Mouse (Mus musculus): ENCODE data around the gene Agtr1a. TPM values are rescaled to one million over a fixed set of nuclear protein-coding genes. Genes with fewer than 3 reads are reported as not detected.

The Agtr1a gene
- 1 to 10 TPM; 1.9 to 2.0 TPM for total RNA-seq (2021)

DNA sequence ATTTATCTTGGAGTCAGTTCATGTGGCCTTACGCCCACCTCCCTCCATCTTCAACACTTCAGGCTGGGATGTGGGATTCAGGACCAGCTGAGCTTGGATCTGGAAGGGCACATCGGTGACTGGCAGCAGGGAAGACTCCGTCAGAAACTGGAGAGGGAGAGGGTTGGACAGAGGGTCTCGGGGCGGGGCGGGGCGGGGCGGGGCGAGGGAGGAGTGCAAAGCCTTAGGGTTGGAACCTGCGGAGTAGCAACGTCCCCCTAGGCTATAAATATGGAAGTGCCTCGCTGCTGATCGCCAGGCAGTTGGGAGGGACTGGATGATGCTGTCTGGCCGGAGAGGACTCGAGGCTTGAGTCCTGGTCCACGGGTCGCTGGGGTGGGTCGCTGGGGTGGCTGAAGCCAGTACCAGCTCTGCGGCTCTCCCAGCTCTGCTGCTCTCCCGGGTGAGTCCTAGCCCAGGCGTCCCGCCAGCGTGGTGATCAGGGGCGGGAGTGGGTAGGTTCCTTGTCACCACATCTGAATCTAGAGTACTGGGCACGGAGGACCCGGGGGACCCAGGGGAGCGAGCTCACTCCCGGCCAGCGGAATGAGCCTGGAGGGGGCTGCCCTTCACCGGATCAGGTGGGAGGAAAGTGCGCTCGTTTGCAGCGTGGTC, at the start of gene Agtr1a:
TSS of gene Agtr1a (plus strand) at position 294 of the 654 bp plus-strand sequence.
- DNase-seq (ENCODE audit: extremely low spot score in 1 of 2, low spot score in 1 of 2), result peak; percentile 20 to 22

DNA sequence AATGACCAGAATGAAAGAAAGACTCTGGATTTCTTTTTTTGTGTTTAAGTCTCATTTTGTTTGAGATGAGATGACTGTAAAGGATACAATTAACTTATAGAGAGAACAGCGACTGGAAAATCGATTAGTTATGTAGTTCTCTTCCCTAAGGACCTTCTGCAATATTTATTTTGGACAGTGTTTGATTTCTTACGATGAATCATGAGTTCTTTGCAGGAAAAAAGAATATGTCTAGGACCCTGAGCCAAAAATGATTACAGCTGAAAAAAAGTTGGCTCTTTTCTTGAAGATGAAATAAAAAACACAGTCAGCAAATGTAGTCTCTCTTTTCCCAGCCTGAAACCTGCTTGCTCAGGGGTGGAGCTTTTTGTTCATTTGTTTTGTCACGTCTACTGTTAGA, 26.0 kb upstream of the Agtr1a start:
- no peak for DNase-seq (ENCODE audit: extremely low spot score in 1 of 2, low spot score in 1 of 2)

DNA sequence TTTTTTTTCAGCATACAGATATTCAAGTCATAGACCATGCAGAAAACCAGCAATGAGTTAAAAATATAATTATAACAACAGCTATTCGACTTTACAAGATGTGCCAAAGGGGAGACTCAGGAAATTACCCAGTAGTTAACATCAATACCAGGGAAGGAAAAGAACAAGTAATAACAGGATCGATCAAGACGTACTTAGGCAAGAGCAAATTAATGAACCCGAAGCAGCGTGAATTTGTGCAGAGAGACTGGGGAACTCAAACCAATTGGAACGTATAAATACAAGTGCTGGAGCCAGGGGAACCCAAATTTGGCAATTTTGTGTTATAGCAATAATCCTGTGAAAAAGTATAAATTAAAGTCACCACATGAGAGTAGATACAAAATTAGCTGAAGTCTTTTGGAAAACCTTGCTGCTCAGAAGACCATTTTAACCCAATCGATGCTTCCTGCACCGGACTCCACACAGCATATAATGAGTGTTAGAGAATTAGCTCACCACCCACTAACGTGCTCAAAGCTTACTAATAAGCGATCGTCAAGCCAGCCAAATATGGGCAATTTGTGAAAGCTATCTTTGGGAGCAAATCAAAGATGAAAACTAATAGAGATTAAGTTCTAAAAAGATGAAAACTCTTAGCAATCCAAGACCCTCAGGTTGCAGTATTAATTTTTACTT, 11.4 kb upstream of the Agtr1a start:
- DNase-seq (ENCODE audit: extremely low spot score in 1 of 2, low spot score in 1 of 2), result no peak

DNA sequence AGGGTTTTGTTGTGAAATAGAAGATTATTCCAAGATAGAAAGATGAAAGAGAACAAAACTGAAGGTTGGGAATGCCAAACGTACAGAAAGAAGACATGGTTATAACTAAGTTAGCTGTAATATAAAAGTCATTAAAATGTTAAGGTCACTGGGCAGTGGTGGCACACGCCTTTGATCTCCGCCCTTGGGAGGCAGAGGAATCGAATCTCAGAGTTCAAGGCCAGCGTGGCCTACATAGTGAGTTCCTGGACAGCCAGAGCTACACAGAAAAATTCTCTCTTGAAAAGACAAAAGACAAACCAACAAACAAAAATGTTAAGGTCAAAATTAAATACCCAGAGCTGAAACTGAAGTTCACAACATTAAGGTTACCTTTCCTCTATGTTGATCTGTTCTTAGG, 5.2 kb upstream of the Agtr1a start:
- DNase-seq (ENCODE audit: extremely low spot score in 1 of 2, low spot score in 1 of 2), result no peak

DNA sequence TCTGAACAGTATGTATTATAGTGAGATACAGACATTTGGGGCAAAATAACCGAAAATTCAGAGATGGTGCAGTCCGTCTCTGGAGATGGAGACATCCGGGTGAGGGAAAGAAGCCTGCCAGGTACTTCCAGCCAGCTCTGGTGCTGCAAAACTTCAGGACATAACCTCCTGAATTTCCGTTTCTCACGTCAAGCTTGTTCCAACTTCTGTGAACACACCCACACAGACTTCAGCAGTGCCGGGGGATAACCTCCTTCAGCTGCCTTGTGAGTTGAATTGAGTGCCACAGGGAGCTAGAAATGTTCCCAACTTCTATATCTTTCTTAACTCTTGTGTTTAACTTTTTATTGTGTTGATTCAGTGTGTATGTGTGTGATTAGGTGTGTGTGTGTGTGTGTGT, 4.4 kb upstream of the Agtr1a start:
- DNase-seq (ENCODE audit: extremely low spot score in 1 of 2, low spot score in 1 of 2), result no peak

DNA sequence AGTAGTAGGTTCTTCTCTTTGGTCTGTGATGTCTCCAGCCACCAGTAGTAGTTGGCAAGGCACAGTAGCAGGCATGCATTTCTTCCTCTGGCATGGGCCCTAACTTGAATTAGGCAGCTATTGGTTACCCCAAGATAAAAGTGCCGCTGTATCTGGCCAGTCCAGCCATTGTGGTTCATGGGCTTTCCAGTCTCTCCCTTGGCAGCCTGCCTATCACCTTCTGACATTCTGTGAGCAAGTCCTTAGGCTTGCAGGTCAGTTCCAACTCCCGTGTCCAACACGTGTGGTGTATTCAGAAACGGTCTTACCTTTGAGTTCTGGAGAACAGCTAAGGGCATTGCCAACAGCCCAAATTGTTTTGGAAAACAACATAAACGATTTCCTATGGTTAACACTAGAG, 3.7 kb upstream of the Agtr1a start:
- no peak for DNase-seq (ENCODE audit: extremely low spot score in 1 of 2, low spot score in 1 of 2)

DNA sequence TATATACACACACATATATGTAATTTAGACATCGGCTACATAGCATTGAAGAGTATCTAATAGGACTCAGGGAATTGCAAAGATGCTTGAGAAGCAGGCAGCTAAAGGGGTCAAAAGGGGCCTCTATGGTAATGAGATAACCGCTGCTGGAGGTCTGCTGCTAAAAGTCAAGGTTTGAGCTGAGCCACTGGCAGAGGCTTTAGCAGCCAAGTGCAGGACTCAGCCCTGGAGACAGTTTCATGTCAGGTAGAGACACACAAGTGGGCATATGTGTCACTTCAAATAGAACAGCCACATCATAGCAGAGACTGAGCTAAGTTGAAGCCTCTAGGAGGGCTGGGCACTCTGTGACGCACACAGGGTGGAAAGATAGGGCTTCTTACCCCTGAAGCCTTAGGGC, 1.6 kb upstream of the Agtr1a start:
- DNase-seq (ENCODE audit: extremely low spot score in 1 of 2, low spot score in 1 of 2), result no peak

DNA sequence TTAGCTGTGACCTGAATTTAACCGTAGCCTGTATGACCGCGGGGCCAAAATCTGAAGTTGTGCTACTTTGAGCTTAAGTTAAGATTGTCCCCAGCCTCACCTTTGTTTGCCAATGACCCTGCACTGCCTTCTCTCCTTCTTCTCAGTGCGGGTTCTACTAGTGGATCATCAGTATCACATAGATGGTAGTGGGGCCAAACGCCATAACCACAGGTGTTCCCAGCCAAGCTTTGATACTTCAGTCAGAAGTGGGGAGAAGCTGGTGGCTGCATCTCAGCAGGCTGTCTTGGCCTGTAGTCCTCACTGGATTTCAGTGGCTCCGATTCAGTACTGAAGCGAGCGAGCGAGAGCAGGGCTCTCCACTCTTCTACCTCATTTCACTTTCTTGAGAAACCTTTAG, 672 bp downstream of the Agtr1a start:
- DNase-seq (ENCODE audit: extremely low spot score in 1 of 2, low spot score in 1 of 2), result no peak

DNA sequence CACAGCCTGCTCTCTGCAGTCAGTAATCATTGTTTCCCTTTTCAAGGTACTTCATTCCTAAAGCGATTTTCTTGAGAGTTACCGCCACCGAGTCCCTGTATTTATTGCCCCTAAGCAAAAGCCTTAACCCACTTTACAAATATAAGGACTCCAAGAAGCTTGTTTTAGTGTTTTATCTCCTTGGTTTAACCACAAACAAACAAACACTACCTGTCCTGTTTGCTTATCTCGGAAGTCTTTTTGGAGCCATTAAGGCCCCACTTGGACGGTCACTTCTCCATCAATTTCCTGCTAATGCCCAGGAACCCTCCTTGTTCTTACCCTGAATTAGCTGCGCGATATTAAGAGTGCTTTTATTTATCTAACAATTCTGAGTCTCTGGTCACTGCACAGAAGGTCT, 1.4 kb downstream of the Agtr1a start:
- DNase-seq (ENCODE audit: extremely low spot score in 1 of 2, low spot score in 1 of 2), result no peak

DNA sequence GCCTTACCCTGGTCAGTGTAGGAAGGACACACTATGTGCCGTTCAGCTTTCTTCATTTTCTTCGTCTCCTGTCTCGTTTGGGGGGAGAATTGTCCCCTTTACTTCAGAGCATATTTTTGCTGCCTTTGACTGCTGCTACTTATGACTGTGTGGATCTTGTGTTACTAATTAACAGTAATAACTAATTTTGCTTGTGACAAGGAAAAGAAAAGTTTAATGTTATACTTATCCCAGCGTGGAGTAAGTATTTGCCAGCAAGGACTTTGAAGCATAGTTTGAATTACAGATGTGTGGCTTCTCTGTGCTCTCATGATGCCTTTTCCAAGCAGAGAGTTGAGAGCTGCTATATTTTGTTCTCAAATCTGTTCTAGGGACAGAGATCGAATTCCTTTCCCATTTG, 2.3 kb downstream of the Agtr1a start:
- no peak for DNase-seq (ENCODE audit: extremely low spot score in 1 of 2, low spot score in 1 of 2)

DNA sequence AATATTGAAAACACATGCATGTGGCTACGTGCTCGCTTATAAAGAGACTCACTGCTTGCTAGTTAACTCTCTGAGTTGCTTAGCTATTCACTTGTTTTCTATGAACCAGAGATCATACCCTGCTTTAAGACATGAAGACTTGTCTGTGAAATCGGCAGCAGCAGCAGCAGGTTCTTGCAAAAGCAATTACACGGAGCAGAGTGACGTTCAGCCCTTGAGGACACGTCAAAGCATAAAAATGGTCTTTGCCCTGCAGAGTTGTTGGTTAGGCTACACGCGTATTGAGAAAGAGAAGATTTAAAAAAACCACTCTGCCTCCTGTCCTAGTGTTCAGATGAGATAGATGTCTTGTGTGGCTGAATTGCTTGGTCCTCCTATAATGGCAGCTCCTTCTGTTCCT, 3.7 kb downstream of the Agtr1a start:
- no peak for DNase-seq (ENCODE audit: extremely low spot score in 1 of 2, low spot score in 1 of 2)

DNA sequence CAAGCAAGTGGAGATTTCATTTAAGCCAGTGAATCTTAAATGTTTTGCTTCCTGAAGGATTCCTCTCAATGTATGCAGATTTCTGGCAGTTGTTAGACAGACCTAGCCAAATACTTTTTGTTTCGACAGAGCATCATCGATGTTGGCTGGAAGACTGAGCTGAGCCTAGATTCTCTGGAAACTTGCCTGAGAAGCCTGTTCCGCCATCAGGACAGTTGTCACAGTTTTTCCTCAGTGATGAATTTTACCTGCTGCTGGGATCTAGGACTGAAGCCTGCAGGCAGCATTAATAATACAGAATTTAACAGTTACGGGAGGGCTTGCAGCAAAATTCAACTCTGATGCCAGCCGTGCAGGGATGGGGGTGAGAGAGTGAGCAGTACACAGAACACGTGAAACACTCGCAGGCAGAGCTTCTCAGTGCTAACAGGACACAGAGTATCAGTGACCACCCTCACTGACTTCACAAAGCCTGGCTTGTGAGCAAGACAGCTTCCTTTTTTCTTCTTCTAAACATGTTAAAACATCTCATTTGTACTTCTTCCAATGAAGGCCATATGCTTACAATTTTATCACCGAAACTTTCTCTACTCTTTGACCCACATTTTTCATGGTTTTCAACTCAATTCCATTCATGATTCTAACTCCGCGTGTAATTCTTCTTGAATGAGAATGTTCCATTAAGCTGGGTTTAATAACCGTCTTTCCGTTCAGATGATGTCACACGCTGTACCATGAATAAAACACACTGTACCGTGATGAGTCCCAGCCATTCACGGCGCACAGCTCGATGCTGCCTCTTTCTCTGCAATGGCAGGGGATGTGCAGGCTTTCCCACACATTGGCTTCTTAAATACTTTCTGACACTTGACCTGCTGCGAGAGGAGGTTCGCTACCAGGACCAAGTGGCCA, 6.0 kb downstream of the Agtr1a start:
- peak in 1 of 2 experiments; percentile 6 for DNase-seq (ENCODE audit: extremely low spot score in 1 of 2, low spot score in 1 of 2)

DNA sequence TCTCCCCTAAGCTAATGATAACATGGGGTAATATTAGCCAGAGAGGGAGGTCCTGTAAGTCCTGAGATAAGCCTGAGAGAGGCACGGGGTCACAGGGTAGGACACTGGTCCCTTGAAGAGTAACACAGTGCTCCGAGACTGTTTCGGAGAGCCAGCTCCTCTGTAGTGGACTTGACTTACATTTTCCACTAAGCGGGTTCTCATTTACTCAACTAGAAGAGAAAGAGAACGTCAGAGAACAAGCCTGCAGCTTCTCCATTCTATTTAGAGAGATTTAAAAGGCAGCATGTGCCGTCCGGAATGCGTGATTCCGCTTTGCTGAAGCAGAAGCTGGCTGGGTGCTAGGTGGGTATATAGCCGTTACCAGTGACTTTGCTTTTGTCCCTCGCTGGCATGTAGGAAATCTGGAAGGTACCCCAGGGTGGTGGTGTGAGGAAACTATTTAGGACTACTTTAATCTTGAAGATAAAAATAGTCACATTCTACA, 9.2 kb downstream of the Agtr1a start:
- DNase-seq (ENCODE audit: extremely low spot score in 1 of 2, low spot score in 1 of 2), result no peak

DNA sequence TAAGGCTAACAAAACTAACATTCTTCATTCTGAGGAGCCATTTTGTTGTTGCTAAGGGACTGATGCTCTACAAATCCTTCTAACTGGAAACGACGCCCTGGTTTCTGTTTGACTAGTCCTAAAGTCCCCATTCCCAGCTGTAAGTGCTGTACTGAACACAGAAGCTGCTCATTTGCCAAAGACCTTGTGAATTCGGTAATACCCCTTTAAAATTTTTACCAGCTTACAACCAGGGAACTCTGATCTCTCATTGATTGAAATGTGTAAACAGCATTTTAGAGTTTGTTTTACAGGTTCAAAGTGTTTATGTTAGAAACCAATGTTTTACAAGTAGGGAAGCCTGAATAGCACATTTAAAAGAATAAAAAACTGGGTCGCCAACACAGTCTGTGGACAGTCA, 10.6 kb downstream of the Agtr1a start:
- DNase-seq (ENCODE audit: extremely low spot score in 1 of 2, low spot score in 1 of 2), result no peak

DNA sequence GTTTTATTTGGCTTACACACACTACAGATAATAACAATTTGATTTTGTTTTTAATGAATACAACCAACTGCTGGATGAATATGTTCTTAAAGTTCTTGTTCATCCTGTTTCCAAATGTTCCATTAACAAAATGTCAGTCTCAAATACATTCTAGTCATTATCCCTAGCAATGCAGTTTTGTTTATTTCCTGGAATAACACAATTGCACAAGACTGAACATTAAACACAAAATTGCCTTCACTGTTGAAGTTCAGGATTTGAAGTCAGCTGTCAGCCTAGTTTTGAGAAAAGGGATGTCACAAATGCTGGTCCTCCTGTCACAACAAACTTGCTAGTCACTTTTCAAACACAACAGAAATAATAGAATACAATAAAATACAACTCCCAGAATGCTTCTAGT, 12.1 kb downstream of the Agtr1a start:
- DNase-seq (ENCODE audit: extremely low spot score in 1 of 2, low spot score in 1 of 2), result no peak

DNA sequence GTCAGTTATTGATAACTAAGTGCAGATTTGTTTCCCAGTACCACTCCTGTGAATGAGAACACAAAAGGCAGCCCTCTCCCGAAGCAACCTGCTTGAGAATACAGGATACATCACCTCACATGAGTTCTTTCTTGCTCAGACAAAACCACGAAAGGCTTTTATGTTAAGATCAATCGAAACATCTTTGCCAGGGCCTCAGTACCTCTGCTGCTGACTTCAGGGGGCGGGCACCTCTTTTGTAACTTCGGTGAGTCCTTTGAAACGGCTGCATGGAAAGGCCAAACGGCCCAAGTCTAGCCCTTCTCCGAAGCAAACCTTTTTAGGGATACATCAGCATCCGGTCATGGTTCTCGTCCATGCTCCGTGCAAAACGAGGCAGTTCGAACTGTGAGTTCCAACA, 15.7 kb downstream of the Agtr1a start:
- DNase-seq (ENCODE audit: extremely low spot score in 1 of 2, low spot score in 1 of 2), result no peak

DNA sequence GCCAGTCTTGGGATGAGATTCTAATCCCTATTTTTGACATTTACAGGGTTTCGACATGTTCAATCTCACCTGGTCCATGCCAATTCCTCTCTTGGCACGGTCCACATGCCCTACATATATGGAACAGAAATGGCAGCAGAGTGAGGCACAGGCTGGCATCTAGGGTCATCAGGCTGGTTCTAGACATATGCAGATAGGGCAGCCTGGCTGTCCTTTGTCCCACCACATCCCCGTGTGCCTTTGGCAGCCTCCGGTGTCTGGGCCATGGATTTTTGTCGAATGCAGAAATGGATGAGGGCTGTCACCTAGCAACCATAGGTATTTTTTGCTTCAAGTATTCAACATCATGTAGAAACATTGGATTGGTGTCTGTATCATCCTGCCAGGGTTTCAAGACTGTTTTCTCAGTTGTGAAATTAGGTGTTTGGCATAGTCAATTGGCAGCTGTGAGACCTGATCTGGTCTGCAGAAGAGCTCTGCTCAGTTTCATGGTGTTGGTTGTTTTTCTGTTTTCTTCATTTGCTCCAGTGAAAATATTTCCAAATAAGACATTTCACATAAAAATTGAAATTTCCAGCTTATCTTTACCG, 18.8 kb downstream of the Agtr1a start:
- no peak for DNase-seq (ENCODE audit: extremely low spot score in 1 of 2, low spot score in 1 of 2)

DNA sequence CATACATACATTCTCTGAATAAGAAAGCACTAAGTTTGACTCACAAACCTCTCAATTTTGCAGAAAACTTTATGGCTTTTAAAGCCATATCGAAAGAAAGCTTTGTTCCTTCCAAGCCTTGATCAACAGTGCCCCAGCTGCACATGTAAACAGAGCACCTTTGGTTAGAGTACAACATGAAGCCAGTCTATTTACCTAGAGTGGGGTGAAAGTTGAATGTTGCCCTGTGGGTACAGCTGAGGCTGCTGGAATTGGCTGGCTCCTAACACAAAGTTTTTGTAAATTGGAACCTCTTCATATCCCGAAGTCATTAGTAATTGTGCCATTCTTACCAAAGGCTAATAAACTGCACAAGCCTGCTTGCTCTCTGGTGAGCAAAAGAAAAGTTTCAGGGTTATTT, 19.7 kb downstream of the Agtr1a start:
- DNase-seq (ENCODE audit: extremely low spot score in 1 of 2, low spot score in 1 of 2), result no peak

DNA sequence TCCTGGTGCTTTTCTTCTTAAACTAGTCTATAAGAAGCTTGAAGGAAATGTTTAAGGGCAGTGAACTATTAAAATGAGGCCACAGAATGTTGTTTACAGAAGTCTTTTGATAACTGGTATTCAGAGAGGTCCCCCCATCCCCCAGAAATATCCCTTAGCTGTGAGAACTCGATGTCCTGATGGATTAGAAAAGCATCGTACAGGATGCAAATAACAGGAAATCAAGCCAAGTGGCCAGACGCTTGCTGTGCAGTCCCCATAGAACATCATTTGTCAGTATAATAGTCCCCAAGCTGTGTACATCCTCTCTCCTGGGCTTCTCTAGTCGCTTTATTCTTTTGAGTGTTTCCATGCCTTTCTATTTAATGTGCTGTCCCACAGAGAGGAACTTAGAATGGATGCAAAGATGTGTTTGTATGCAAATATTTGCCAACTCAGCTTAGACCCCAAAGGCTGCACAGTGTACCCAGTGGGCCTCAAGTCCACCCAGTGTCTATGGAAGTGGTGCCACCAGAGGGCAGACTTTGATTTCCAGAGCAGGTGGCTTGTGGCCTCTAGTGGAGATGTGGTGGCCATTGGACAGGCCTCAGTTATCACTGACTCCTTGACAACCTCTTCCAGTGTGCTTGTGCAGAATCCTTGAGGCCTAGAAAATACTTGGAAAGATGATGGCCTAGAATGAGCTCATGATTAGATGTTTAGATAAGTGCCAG, 22.4 kb downstream of the Agtr1a start:
- no peak for DNase-seq (ENCODE audit: extremely low spot score in 1 of 2, low spot score in 1 of 2)

DNA sequence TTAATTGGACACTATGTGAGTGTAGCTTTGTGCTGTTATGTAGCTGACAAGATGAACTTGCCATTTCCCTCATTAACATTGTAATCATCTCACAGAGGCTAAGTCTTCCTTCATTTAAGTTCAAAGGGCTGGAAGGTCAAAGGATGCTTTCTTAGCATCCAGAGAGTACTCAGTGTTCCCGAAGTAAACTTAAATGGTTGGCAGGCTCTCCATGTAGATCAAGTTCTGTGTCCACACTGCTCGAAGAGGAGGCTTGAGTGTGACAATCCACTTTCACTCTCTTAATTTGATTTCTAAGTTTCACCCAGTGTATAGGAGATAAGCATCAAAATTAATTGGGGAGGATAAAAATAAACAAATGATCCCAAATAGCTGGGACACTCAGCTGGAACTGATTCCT, 23.6 kb downstream of the Agtr1a start:
- DNase-seq (ENCODE audit: extremely low spot score in 1 of 2, low spot score in 1 of 2), result no peak
